In genomic region chr13:74528519-74529371, GRCm38 (mm10) we compare ENCODE assay signal across 7 mouse cellular contexts. TPM values are rescaled to one million over a fixed set of nuclear protein-coding genes. Genes with fewer than 3 reads are reported as not detected.
DNase-seq lines count a peak whose midpoint lies in the region; ATAC-seq lines count a peak whose summit lies in the region.
"Not testable (repeated sequence)": the region's sequence is repeated elsewhere in the genome, so short reads cannot be mapped to it uniquely, and the experiment has no call there.

No protein-coding gene starts in this region.

- not testable (repeated sequence) for H3K4me2 ChIP-seq in embryonic facial prominence, embryonic 14.5 days (ENCODE audit: low read depth, low read length); heart, embryonic 11.5 days; hindbrain, embryonic 13.5 days; limb, embryonic 12.5 days; lung, embryonic 16.5 days (ENCODE audit: low read depth, low read length); midbrain, embryonic 14.5 days (ENCODE audit: low read length); stomach, embryonic 14.5 days (replicated peaks; ENCODE audit: low read depth, low read length)

- H3K9ac ChIP-seq in embryonic facial prominence, embryonic 14.5 days (ENCODE audit: low read depth, low read length); heart, embryonic 11.5 days (ENCODE audit: low read depth, low read length); hindbrain, embryonic 13.5 days; limb, embryonic 12.5 days (replicated peaks); lung, embryonic 16.5 days (ENCODE audit: low read length); midbrain, embryonic 14.5 days (replicated peaks; ENCODE audit: low read length); stomach, embryonic 14.5 days (replicated peaks; ENCODE audit: low read depth, low read length): not testable (repeated sequence)

- H3K4me1 ChIP-seq in embryonic facial prominence, embryonic 14.5 days (ENCODE audit: control insufficient read depth, insufficient read depth, low read length); heart, embryonic 11.5 days (ENCODE audit: control insufficient read depth, insufficient read depth, low read length); hindbrain, embryonic 13.5 days (replicated peaks); limb, embryonic 12.5 days (replicated peaks); lung, embryonic 16.5 days (replicated peaks; ENCODE audit: control insufficient read depth, insufficient read depth, low read length); midbrain, embryonic 14.5 days (ENCODE audit: control insufficient read depth, insufficient read depth, low read length); stomach, embryonic 14.5 days (ENCODE audit: control insufficient read depth, insufficient read depth, low read length): not testable (repeated sequence)

- not testable (repeated sequence) for DNase-seq in embryonic facial prominence, embryonic 14.5 days (ENCODE audit: low spot score); midbrain, embryonic 14.5 days

- not testable (repeated sequence) for H3K36me3 ChIP-seq in embryonic facial prominence, embryonic 14.5 days (ENCODE audit: control insufficient read depth, insufficient read depth, low read length); heart, embryonic 11.5 days (ENCODE audit: control insufficient read depth, insufficient read depth, low read length); hindbrain, embryonic 13.5 days; limb, embryonic 12.5 days; lung, embryonic 16.5 days (ENCODE audit: control insufficient read depth, insufficient read depth, low read length); midbrain, embryonic 14.5 days (ENCODE audit: control insufficient read depth, insufficient read depth, low read length); stomach, embryonic 14.5 days (ENCODE audit: control insufficient read depth, insufficient read depth, low read length)

- ATAC-seq in embryonic facial prominence, embryonic 14.5 days (ENCODE audit: low read depth) = 0 out of 2 replicates have a peak, but pooled peaks have one; percentile 4
- ATAC-seq in heart, embryonic 11.5 days (replicated peaks; ENCODE audit: insufficient number of reproducible peaks, low FRiP score, low TSS enrichment) = peak; percentile 65
- peak; percentile 71 for ATAC-seq in hindbrain, embryonic 13.5 days (ENCODE audit: low FRiP score)
- peak; percentile 66; the same call in 1 of the 2 replicates for ATAC-seq in limb, embryonic 12.5 days (ENCODE audit: insufficient number of reproducible peaks, insufficient read depth, low FRiP score, low TSS enrichment, low read depth)
- 0 out of 2 replicates have a peak, but pooled peaks have one; percentile 36 for ATAC-seq in lung, embryonic 16.5 days (ENCODE audit: low read depth)
- ATAC-seq in midbrain, embryonic 14.5 days (ENCODE audit: low FRiP score, low TSS enrichment) = peak; percentile 76
- ATAC-seq in stomach, embryonic 14.5 days (ENCODE audit: insufficient number of reproducible peaks, insufficient read depth, low FRiP score, low read depth) = peak; percentile 77; the same call in 1 of the 2 replicates

- H3K27me3 ChIP-seq in embryonic facial prominence, embryonic 14.5 days (replicated peaks; ENCODE audit: control insufficient read depth, insufficient read depth, low read length); heart, embryonic 11.5 days (ENCODE audit: control insufficient read depth, insufficient read depth, low read length); hindbrain, embryonic 13.5 days; limb, embryonic 12.5 days; lung, embryonic 16.5 days (ENCODE audit: control insufficient read depth, insufficient read depth, low read depth, low read length); midbrain, embryonic 14.5 days (ENCODE audit: control insufficient read depth, insufficient read depth, low read length); stomach, embryonic 14.5 days (ENCODE audit: control insufficient read depth, insufficient read depth, low read length): not testable (repeated sequence)

- not testable (repeated sequence) for H3K4me3 ChIP-seq in embryonic facial prominence, embryonic 14.5 days (ENCODE audit: low read depth, low read length); heart, embryonic 11.5 days (ENCODE audit: low read depth, low read length); hindbrain, embryonic 13.5 days; limb, embryonic 12.5 days (replicated peaks); lung, embryonic 16.5 days (ENCODE audit: low read length); midbrain, embryonic 14.5 days (replicated peaks; ENCODE audit: low read depth, low read length); stomach, embryonic 14.5 days (ENCODE audit: low read depth, low read length)

- not testable (repeated sequence) for H3K9me3 ChIP-seq in embryonic facial prominence, embryonic 14.5 days (ENCODE audit: control insufficient read depth, low read length); heart, embryonic 11.5 days (replicated peaks; ENCODE audit: control insufficient read depth, low read length); hindbrain, embryonic 13.5 days; limb, embryonic 12.5 days; lung, embryonic 16.5 days (ENCODE audit: control insufficient read depth, low read length); midbrain, embryonic 14.5 days (ENCODE audit: control insufficient read depth, low read length); stomach, embryonic 14.5 days (ENCODE audit: control insufficient read depth, low read depth, low read length)

- H3K27ac ChIP-seq in embryonic facial prominence, embryonic 14.5 days (replicated peaks; ENCODE audit: low read depth, low read length); heart, embryonic 11.5 days (ENCODE audit: low read depth, low read length); hindbrain, embryonic 13.5 days; limb, embryonic 12.5 days; lung, embryonic 16.5 days (ENCODE audit: low read length); midbrain, embryonic 14.5 days (replicated peaks; ENCODE audit: low read depth, low read length); stomach, embryonic 14.5 days (ENCODE audit: low read length): not testable (repeated sequence)

RNA-seq across cellular contexts. Expression of gene Zfp825, which starts 35.0 kb away (rescaled TPM):
- 16.0 and 19.2 TPM in 2 replicates for polyA plus RNA-seq in embryonic facial prominence, embryonic 14.5 days (2014; fragmentation: Nextera tagmentation; extraction: Ambion mirVana)
- 15.6 and 17.0 TPM in 2 replicates for polyA plus RNA-seq in heart, embryonic 11.5 days (2014; fragmentation: Nextera tagmentation; extraction: Ambion mirVana)
- polyA plus RNA-seq in hindbrain, embryonic 13.5 days (2015; fragmentation: Nextera tagmentation; extraction: Ambion mirVana) = 17.3 and 17.8 TPM in 2 replicates
- polyA plus RNA-seq in limb, embryonic 12.5 days (2016; fragmentation: Nextera tagmentation; extraction: Ambion mirVana) = 22.1 and 28.4 TPM in 2 replicates
- polyA plus RNA-seq in lung, embryonic 16.5 days (2015; fragmentation: Nextera tagmentation; extraction: Ambion mirVana) = 23.7 TPM in 2 replicates
- polyA plus RNA-seq in midbrain, embryonic 14.5 days (2014; fragmentation: Nextera tagmentation; extraction: Ambion mirVana) = 14.3 and 15.2 TPM in 2 replicates
- 22.2 and 22.7 TPM in 2 replicates for polyA plus RNA-seq in stomach, embryonic 14.5 days (2014; fragmentation: Nextera tagmentation; extraction: Ambion mirVana)

Comparison
In these comparisons a context has a peak if more than half of its experiments do, and no peak if none do; other contexts are left out.
1. ATAC-seq: peak in every context shown above with its lines; median percentile 77 in stomach, embryonic 14.5 days; 76 in midbrain, embryonic 14.5 days; 71 in hindbrain, embryonic 13.5 days; 66 in limb, embryonic 12.5 days; 65 in heart, embryonic 11.5 days; 36 in lung, embryonic 16.5 days; 4 in embryonic facial prominence, embryonic 14.5 days.